Mouse (Mus musculus) heart, postnatal 36 days (tissue): ENCODE results near the gene Grk5. TPM values are rescaled to one million over a fixed set of nuclear protein-coding genes. Genes with fewer than 3 reads are reported as not detected.

Experiments used
- DNase-seq, 2 experiments: peaks; one replicate each; pipeline ENCODE4 v3.0.0; 2021 to 2022
- intact Hi-C: fragments of 180-260 bp; cut with DNase I; formaldehyde crosslinking; loops from one replicate; pipeline ENCODE4 v1.15.1; 2025
- total RNA-seq, 2 experiments: library from RNA; stranded (reverse); gene quantifications; 2 replicates each; pipeline ENCODE4 v1.2.3; 2021

Grk5 gene
- total RNA-seq, 2 experiments from 2014 or later: 20.9 to 29.6 TPM

DNA sequence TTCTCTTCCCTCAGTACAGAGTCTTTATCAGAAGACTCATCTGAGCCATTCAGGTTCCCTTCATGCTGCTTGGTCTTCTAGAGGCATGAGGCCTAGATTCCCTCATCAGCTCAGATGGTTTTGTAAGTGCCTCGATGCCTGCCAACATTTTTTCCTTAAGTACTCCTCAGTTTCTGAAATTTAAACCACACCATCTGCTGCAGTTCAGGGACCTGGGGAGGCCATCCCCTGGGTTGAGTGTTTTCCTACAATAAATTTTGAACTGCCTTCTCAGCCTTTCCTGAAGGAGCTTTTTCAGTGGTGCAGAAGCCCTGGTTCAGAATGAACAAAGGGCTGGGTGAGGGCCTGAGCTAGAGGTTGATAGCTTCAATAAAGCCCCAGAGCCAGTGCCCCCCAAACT is 159.9 kb downstream of the Grk5 start:
- intact Hi-C loops: no loop called here

DNA sequence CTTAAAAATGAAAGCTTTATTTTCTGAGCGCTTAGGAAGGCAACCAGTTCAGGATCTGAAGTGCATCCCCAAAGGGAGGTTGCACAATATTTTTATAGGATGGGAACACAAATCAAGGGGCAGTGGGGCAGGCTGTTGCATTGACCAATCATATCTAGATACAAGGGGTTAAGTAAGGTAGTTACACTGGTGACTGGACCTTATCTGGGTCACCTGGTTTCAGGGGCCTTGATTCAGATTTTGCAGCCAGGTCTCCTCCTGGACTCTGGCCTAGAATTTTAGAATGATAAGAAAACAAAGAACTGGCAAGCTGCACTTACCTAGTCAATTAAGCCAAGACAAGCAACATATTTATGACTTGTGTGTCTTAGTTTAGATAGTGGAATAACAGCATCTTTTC is 161.6 kb downstream of the Grk5 start:
- no peak for DNase-seq
- intact Hi-C loops: loop anchor here (10.0 kb wide), 1 partner anchor 96 kb away; no protein-coding TSS in a partner anchor

More for the DNA sequence above, 159.9 kb downstream of the Grk5 start:
- no peak for DNase-seq

GRCm38 (mm10) chr19:61052008-61052407 is 162.5 kb downstream of the Grk5 start:
- DNase-seq: no peak
- intact Hi-C loops: loop anchor here (10.0 kb wide), 1 partner anchor 97 kb away; no protein-coding TSS in a partner anchor

DNA sequence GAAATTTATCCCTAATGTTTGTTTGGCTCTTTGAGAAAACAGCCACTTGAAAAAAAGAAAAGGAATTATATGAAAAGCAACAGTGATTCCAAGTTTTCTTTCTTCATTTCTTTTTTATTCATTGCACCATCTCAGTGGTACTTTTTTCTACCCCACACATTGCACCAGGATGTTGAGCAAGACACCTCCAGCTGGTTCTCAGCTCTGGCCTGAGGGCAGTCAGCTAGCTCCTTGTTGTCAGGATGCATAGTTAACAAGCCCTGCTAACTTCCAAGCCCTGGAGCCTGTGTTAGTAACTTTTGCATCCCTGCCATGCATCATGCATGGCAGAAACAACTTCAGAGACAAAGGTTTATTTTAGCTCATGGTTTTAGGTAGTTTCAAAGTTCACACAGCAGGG is 163.2 kb downstream of the Grk5 start:
- no peak for DNase-seq
- intact Hi-C loops: loop anchor here (10.0 kb wide), 1 partner anchor 98 kb away; no protein-coding TSS in a partner anchor

GRCm38 (mm10) chr19:61056783-61057410 is 167.3 kb downstream of the Grk5 start:
- DNase-seq: no peak
- intact Hi-C loops: loop anchor here (10.0 kb wide), 1 partner anchor 102 kb away; no protein-coding TSS in a partner anchor

- intact Hi-C loops: loop anchor here (10.0 kb wide), 1 partner anchor 103 kb away; no protein-coding TSS in a partner anchor
- DNase-seq: peak in 1 of 2 experiments; percentile 32
Measured at GRCm38 (mm10) chr19:61057581-61057980, 168.0 kb downstream of the Grk5 start.

DNA sequence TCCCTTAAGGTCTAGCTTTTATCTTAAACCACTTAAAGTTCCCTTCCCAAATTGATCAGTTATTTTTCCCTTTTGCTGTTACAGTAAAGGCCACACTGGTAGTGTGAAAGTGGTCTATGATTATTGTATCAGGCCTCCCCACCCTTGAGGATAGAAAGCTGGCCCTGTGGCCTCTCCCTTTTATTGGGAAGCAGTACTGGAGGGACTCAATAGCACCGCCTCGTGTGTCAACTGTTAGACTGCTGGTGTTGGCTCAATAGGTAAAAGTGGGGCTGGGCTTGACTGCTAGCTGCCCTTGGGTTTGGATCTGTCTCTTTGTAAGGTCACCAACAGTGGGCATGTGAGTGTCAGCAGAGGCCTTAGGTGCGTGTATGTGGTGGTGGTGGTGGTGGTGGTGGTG is 174.8 kb downstream of the Grk5 start:
- no peak for DNase-seq
- intact Hi-C loops: loop anchor here (1.0 kb wide), 1 partner anchor 175 kb away; the partner anchor contains the start of gene Grk5

DNA sequence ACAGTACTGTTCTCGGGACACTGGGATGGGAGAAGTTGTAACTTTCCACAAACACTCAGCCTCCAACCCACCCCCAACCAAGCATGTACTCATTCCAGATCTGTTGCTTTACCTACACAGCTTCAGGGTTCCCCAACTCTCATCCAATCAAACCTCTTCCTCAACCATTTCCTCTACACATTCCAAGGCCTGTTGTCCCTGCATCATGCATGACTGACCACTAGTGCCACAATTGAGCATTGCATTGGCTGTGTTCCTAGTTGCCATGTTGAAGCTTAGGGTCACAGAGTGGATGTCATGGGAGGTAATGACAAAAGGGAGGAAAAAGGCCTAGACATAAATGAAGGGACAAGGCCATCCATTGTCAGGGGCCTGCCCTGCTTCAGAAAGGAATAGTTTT is 175.5 kb downstream of the Grk5 start:
- DNase-seq: no peak
- intact Hi-C loops: no loop called here

DNA sequence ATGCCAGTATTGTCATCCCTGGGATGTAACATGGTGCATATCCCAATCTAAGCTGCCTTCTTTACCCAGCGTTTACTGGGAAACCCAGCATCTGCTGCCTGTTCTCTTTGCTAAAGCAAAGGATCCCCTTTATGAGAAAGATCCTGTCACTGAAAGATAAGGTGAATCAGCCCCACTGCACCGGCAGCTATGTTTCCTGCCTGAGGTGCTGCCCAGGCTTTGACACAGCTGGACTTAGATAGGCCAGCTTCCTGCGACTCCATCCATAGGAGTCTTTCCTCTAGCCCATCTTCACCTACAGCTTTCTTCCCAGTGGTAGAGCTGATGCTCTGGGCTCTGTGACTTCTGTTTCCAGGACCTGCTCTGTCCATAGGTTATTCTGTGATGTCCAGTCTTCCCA is 189.1 kb downstream of the Grk5 start:
- intact Hi-C loops: no loop called here
- no peak for DNase-seq

DNA sequence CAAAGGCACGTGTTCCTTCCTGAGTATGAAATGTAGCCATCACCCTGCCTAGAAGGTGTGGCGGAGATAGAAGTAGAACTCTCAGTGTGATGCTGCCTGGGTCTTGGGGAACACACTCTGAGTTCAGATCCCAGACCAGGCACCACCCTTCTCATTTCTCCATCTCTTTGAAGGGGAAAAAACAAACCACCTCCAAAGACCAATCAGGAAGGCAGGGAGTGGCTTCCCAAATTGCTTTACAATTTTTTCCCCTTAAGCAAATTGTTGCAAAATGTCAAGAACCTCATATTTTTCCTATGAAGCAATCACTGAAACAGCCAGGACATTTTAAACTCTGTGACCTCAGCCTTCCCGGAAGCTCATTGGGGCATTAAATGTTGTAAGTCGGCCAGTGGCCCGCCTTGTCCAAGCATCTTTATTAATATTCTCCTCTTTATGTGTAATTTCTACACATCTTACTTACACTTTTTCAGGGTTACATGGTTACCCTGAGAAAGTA is 190.8 kb downstream of the Grk5 start:
- no peak for DNase-seq
- intact Hi-C loops: no loop called here

GRCm38 (mm10) chr19:61083006-61083405 is 193.5 kb downstream of the Grk5 start:
- DNase-seq: no peak
- intact Hi-C loops: no loop called here

DNA sequence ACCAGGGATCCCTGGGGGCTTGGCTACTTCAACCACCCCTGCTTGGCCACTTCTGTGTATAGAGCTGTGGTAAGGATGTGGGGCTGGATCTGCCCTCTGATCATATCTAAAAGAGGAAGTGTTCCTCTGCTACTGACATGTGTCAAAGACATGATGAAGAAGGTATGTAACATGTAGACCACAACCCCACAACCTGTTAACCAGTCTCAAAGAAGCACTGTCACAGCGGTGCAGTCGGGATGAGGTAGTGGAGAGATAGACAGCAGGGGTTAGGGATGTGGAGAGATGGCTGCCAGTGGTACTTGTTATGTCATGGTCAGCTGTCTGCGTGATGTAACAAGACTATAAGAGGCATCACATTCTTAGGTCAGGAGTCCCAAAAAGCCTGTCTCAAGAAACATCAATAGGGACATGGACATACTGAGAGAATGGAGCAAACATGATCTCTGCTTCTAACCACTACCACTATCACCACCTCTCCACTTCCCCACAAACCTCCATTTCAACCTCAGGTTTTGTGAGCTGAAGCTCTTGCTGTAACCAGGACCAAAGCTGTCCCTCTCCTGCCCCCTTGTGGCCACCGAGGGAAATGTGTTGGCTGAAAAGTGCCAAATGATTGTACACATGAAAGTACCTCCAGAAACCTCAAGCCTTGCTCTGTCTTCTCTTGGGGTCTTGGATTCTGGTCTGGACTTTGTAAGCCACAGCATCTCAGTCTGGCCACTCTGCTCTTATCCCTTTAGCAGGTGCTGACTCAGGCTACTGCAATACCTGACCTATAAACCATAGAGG is 194.8 kb downstream of the Grk5 start:
- intact Hi-C loops: loop anchor here (1.0 to 2.0 kb wide), 3 partner anchors 136 to 201 kb away; partner anchors contain the start of gene Grk5
- peak; percentile 89 to 93 for DNase-seq

GRCm38 (mm10) chr19:61085217-61085616 is 195.7 kb downstream of the Grk5 start:
- intact Hi-C loops: loop anchor here (2.0 kb wide), 1 partner anchor 136 kb away; no protein-coding TSS in a partner anchor
- no peak for DNase-seq

- DNase-seq: no peak
- intact Hi-C loops: no loop called here
Measured at GRCm38 (mm10) chr19:61087781-61088180, 198.2 kb downstream of the Grk5 start.

GRCm38 (mm10) chr19:61089001-61089400 is 199.5 kb downstream of the Grk5 start:
- intact Hi-C loops: no loop called here
- DNase-seq: no peak

GRCm38 (mm10) chr19:61090541-61090940 is 201.0 kb downstream of the Grk5 start:
- intact Hi-C loops: no loop called here
- no peak for DNase-seq

DNA sequence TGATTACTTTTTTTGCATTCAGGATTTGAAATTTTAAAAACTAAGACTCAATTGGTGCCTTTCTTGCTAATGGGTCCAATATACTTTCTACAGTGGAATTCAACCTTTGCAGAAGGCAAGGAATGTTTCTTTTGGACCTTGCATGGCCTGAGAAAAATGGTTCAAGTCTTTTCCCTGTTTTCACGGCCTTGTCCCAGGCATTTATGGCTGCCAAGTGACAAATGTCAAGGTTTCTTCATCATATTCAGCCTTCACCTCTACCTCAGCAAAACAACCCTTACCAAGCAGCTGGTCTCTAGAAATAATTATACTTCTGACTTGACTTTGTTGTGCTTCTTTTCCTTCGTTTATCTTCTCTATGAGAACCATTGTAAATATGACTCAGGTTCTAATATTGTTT is 207.2 kb downstream of the Grk5 start:
- intact Hi-C loops: loop anchor here (2.0 kb wide), 1 partner anchor 258 kb away; no protein-coding TSS in a partner anchor
- no peak for DNase-seq

GRCm38 (mm10) chr19:61097764-61098163 is 208.2 kb downstream of the Grk5 start:
- no peak for DNase-seq
- intact Hi-C loops: loop anchor here (2.0 kb wide), 1 partner anchor 259 kb away; no protein-coding TSS in a partner anchor

DNA sequence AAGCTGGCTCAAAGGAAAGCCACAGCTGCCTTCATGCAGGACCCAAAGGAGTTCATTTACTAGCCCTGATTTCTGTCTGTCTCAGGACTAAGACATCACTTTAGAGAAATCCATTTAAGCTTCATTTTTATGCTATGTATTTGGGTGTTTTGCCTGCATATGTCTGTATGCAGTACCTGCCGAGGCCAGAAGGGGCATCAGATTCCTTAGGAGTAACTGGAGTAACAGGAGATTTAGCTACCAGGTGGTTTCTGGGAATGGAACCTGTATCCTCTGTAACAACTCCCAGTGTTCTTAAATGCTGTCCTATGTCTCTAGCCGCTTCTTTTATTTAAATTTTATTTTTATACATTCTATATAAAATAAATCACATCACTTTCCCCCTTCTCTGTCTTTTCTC is 220.6 kb downstream of the Grk5 start:
- intact Hi-C loops: no loop called here
- no peak for DNase-seq

GRCm38 (mm10) chr19:61131096-61131495 is 241.5 kb downstream of the Grk5 start:
- intact Hi-C loops: no loop called here
- no peak for DNase-seq

- no peak for DNase-seq
- intact Hi-C loops: no loop called here
Measured at GRCm38 (mm10) chr19:61138655-61139054, 249.1 kb downstream of the Grk5 start.
